Comparison of ENCODE assay signal across 13 mouse cellular contexts in genomic region chr13:63549210-63549609, GRCm38 (mm10). TPM values are rescaled to one million over a fixed set of nuclear protein-coding genes. Genes with fewer than 3 reads are reported as not detected.
DNase-seq lines count a peak whose midpoint lies in the region; ATAC-seq and TF ChIP-seq lines count a peak whose summit lies in the region.
"Had no signal": no experiment of that assay in that cellular context is flagged by ENCODE, and none has a peak within 500 bp of the region (broad histone marks: within the 10 kb centered on the region; RNA-seq: fewer than 3 reads in every experiment).

No protein-coding gene starts in this region.

- peak overlapping the region; percentile 18; the same call in 1 of the 2 replicates for H3K27ac ChIP-seq in heart, embryonic 12.5 days (ENCODE audit: poor library complexity, severe bottlenecking)
- peak overlapping the region; percentile 1 for H3K27ac ChIP-seq in lung, embryonic 14.5 days (ENCODE audit: low read depth)
- 0 out of 2 replicates have a peak overlapping the region, but pooled peaks have one; percentile 20 for H3K27ac ChIP-seq in hindbrain, embryonic 11.5 days (ENCODE audit: low read depth, low read length)
- H3K27ac ChIP-seq: liver, embryonic 14.5 days had no signal

- TF ChIP-seq CTCF in lung, embryonic 14.5 days (IDR thresholded peaks at IDR 0.05; ENCODE audit: low read depth) = 0 out of 2 replicates have a peak, but pooled peaks have one; percentile 3

- H3K9me3 ChIP-seq in heart, embryonic 12.5 days (replicated peaks) = no peaks in the 10 kb centered on the region
- no peaks in the 10 kb centered on the region for H3K9me3 ChIP-seq in lung, embryonic 14.5 days (ENCODE audit: low read depth, low read length)
- H3K9me3 ChIP-seq in hindbrain, embryonic 11.5 days (ENCODE audit: control insufficient read depth, low read length) = no peaks in the 10 kb centered on the region

- H3K36me3 ChIP-seq in heart, embryonic 12.5 days = peaks cover 19% of the 10 kb centered on the region
- peaks cover 93% of the 10 kb centered on the region for H3K36me3 ChIP-seq in lung, embryonic 14.5 days (ENCODE audit: insufficient read depth)
- H3K36me3 ChIP-seq in hindbrain, embryonic 11.5 days (ENCODE audit: control insufficient read depth, insufficient read depth, low read length) = no peaks in the 10 kb centered on the region

- no peak overlapping the region for H3K4me3 ChIP-seq in heart, embryonic 12.5 days
- no peak overlapping the region; the same call in 1 of the 2 replicates for H3K4me3 ChIP-seq in lung, embryonic 14.5 days (ENCODE audit: low read depth, low read length)
- H3K4me3 ChIP-seq in hindbrain, embryonic 11.5 days (ENCODE audit: low read depth, low read length) = no peak overlapping the region

- no peaks in the 10 kb centered on the region for H3K27me3 ChIP-seq in heart, embryonic 12.5 days (replicated peaks)
- no peaks in the 10 kb centered on the region for H3K27me3 ChIP-seq in lung, embryonic 14.5 days (ENCODE audit: insufficient read depth, low read length)
- H3K27me3 ChIP-seq in hindbrain, embryonic 11.5 days (ENCODE audit: control insufficient read depth, insufficient read depth, low read length) = no peaks in the 10 kb centered on the region
- H3K27me3 ChIP-seq: CH12.LX had no signal

- WGBS in heart, embryonic 12.5 days = 23% methylated on average over 5 of the region's 5 CpGs
- WGBS in lung, embryonic 14.5 days = 17% methylated on average over 5 of the region's 5 CpGs
- 54% methylated on average over 5 of the region's 5 CpGs for WGBS in hindbrain, embryonic 11.5 days

- no peak for ATAC-seq in heart, embryonic 12.5 days (ENCODE audit: insufficient number of reproducible peaks, low FRiP score)
- no peak for ATAC-seq in lung, embryonic 14.5 days (ENCODE audit: insufficient read depth)
- ATAC-seq in hindbrain, embryonic 11.5 days (ENCODE audit: low FRiP score) = no peak

- peaks cover 60% of the 10 kb centered on the region for H3K4me1 ChIP-seq in heart, embryonic 12.5 days (replicated peaks)
- H3K4me1 ChIP-seq in lung, embryonic 14.5 days (ENCODE audit: insufficient read depth) = peaks cover 55% of the 10 kb centered on the region
- H3K4me1 ChIP-seq in hindbrain, embryonic 11.5 days (replicated peaks; ENCODE audit: control insufficient read depth, insufficient read depth, low read length) = peaks cover 12% of the 10 kb centered on the region

- no peak for DNase-seq in heart, adult 18-20 months
- no peak for DNase-seq in lung, embryonic 14.5 days
- DNase-seq in lung, adult 18-20 months = no peak
- DNase-seq in hindbrain, embryonic 11.5 days (ENCODE audit: low spot score) = no peak
- DNase-seq in lung, postnatal 36 days = peak; percentile 10
- DNase-seq in urinary bladder, postnatal 36 days (ENCODE audit: low spot score in 2 of 2) = no peak
- DNase-seq in embryo, embryonic 11 days = no peak
- DNase-seq: gastrocnemius, postnatal 10 days; kidney, adult 18-20 months; right cerebral cortex, adult 18-20 months had no signal

- 0 out of 2 replicates have a peak overlapping the region, but pooled peaks have one; percentile 20 for H3K9ac ChIP-seq in heart, embryonic 12.5 days
- H3K9ac ChIP-seq in lung, embryonic 14.5 days = no peak overlapping the region
- H3K9ac ChIP-seq in hindbrain, embryonic 11.5 days (ENCODE audit: low read depth, low read length) = no peak overlapping the region
- H3K9ac ChIP-seq: liver, embryonic 14.5 days had no signal

- H3K4me2 ChIP-seq in heart, embryonic 12.5 days = 0 out of 2 replicates have a peak overlapping the region, but pooled peaks have one; percentile 2
- peak overlapping the region; percentile 27; the same call in 1 of the 2 replicates for H3K4me2 ChIP-seq in lung, embryonic 14.5 days
- no peak overlapping the region for H3K4me2 ChIP-seq in hindbrain, embryonic 11.5 days (replicated peaks; ENCODE audit: low read depth, low read length)

RNA-seq across cellular contexts. Expression of gene Ptch1, which starts 24.2 kb away (rescaled TPM):
- polyA plus RNA-seq in heart, embryonic 12.5 days (2016; fragmentation: Nextera tagmentation; extraction: Ambion mirVana) = 6.4 and 7.5 TPM in 2 replicates
- total RNA-seq in heart, adult 18-20 months (2021) = 10 to 100 TPM in 1 of 2 experiments, 1 to 10 TPM in 1; 9.8 to 10.1 TPM
- polyA plus RNA-seq in lung, embryonic 14.5 days (2014; fragmentation: Nextera tagmentation; extraction: Ambion mirVana) = 64.6 and 68.6 TPM in 2 replicates
- polyA plus RNA-seq in hindbrain, embryonic 11.5 days (2014; fragmentation: Nextera tagmentation; extraction: Ambion mirVana) = 19.5 and 28.4 TPM in 2 replicates

RNA-seq across cellular contexts. Expression of gene Fancc, which starts 52.1 kb away (rescaled TPM):
- 15.3 and 18.1 TPM in 2 replicates for polyA plus RNA-seq in heart, embryonic 12.5 days (2016; fragmentation: Nextera tagmentation; extraction: Ambion mirVana)
- 1 to 10 TPM; 3.8 to 5.0 TPM for total RNA-seq in heart, adult 18-20 months (2021)
- polyA plus RNA-seq in lung, embryonic 14.5 days (2014; fragmentation: Nextera tagmentation; extraction: Ambion mirVana) = 25.9 and 27.4 TPM in 2 replicates
- 19.7 and 26.1 TPM in 2 replicates for polyA plus RNA-seq in hindbrain, embryonic 11.5 days (2014; fragmentation: Nextera tagmentation; extraction: Ambion mirVana)
